Mouse (Mus musculus): ENCODE measurements around the gene Rmnd5b.

GRCm38 (mm10) chr11:51591915-51592314 is 43.8 kb downstream of the Rmnd5b start:
- no peak for TF ChIP-seq USF1 (IDR thresholded peaks at IDR 0.05; ENCODE audit: low read depth)
- no peak for TF ChIP-seq CTCF (IDR thresholded peaks at IDR 0.05; ENCODE audit: control insufficient read depth, insufficient read depth, insufficient read length)
- no peak for TF ChIP-seq MAX (IDR thresholded peaks at IDR 0.05)
- no peak for TF ChIP-seq CEBPB (IDR thresholded peaks at IDR 0.05; ENCODE audit: low read depth)

Data from C2C12 (cell line).